In the genomic region with DNA sequence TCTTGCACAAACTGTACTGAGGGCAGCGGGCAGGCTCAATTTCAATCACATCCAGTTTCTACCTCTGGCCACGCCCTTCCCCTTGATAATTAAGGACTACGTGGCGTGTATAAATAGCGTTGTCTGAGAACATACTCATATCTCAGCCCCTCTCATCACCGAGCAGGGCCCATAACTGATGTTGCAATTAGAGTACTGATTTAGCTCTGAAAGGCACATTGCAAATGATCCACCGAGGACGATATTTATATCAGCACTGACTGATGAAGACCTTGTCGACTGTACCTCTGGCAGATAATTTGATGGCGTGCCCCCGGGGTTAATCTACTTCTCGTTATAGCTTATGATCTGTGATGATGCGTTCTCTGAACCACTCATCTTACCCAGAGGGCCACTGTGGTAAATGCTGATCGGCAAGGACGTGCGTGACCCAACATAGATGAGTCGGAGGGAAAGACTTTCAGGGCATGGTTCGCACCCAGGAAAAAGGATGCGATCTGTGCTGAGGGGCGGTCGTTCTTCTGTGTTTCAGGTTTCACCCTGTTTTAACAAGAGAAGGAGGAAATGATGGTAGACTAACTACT, we compare ENCODE assay signal across 37 mouse cellular contexts. TPM values are rescaled to one million over a fixed set of nuclear protein-coding genes. Genes with fewer than 3 reads are reported as not detected.
DNase-seq lines count a peak whose midpoint lies in the region; ATAC-seq and TF ChIP-seq lines count a peak whose summit lies in the region.
"Had no signal": no experiment of that assay in that cellular context is flagged by ENCODE, and none has a peak within 500 bp of the region (broad histone marks: within the 10 kb centered on the region; RNA-seq: fewer than 3 reads in every experiment).

No protein-coding gene starts in this region.

- no peak overlapping the region for H3K9ac ChIP-seq in heart, embryonic 13.5 days
- H3K9ac ChIP-seq in hindbrain, embryonic 13.5 days: no peak overlapping the region
- H3K9ac ChIP-seq: forebrain, embryonic 12.5 days; forebrain, postnatal 0 days; liver, embryonic 13.5 days; midbrain, embryonic 12.5 days had no signal

- no peaks in the 10 kb centered on the region for H3K9me3 ChIP-seq in heart, embryonic 13.5 days
- H3K9me3 ChIP-seq in hindbrain, embryonic 13.5 days: no peaks in the 10 kb centered on the region
- H3K9me3 ChIP-seq in hindbrain, embryonic 10.5 days: no peaks in the 10 kb centered on the region
- H3K9me3 ChIP-seq: forebrain, embryonic 12.5 days; G1E; liver, embryonic 13.5 days; megakaryocyte, embryonic 14.5 days; midbrain, embryonic 12.5 days had no signal

- no peaks in the 10 kb centered on the region for H3K36me3 ChIP-seq in heart, embryonic 13.5 days
- no peaks in the 10 kb centered on the region for H3K36me3 ChIP-seq in hindbrain, embryonic 13.5 days
- no peaks in the 10 kb centered on the region for H3K36me3 ChIP-seq in hindbrain, embryonic 10.5 days
- H3K36me3 ChIP-seq: forebrain, embryonic 12.5 days; G1E; liver, embryonic 13.5 days; midbrain, embryonic 12.5 days had no signal

- WGBS in heart, embryonic 13.5 days: 59% methylated on average over 21 of the region's 21 CpGs
- WGBS in hindbrain, embryonic 13.5 days: 72% methylated on average over 21 of the region's 21 CpGs
- 90% methylated on average over 21 of the region's 21 CpGs for WGBS in hindbrain, embryonic 10.5 days

- no peak for TF ChIP-seq CTCF in gastrocnemius, adult 2 months (IDR thresholded peaks at IDR 0.05)

- peaks cover 6% of the 10 kb centered on the region; the same call in 1 of the 2 replicates for H3K4me1 ChIP-seq in heart, embryonic 13.5 days
- peaks cover 7% of the 10 kb centered on the region; the same call in 1 of the 2 replicates for H3K4me1 ChIP-seq in hindbrain, embryonic 13.5 days (replicated peaks)
- H3K4me1 ChIP-seq in hindbrain, embryonic 10.5 days (replicated peaks): peaks cover 6% of the 10 kb centered on the region; the same call in 1 of the 2 replicates

- DNase-seq in gastrocnemius, adult 2 months: peak; percentile 73
- no peak for DNase-seq in gastrocnemius, postnatal 36 days
- DNase-seq in heart, postnatal 25 days (ENCODE audit: low spot score): no peak
- DNase-seq in hindbrain, embryonic 10.5 days (ENCODE audit: low spot score): no peak
- peak; percentile 85 for DNase-seq in skeletal muscle tissue, adult 2 months (ENCODE audit: low read depth, low spot score)
- DNase-seq: adrenal gland, adult 8-10 months; cerebellum, adult 2 months; cerebellum, postnatal 14 days; forebrain, postnatal 0 days; heart, adult 18-20 months; kidney, adult 9 months; kidney, postnatal 10 days; layer of hippocampus, postnatal 36 days; left cerebral cortex, postnatal 4 days; liver, embryonic 13.5 days; lung, adult 18-20 months; lung, postnatal 4 days; right cerebral cortex, adult 18-20 months; thymus, adult 18-20 months; thymus, postnatal 25 days had no signal

- H3K4me3 ChIP-seq in gastrocnemius, adult 2 months: peak overlapping the region; percentile 15; the same call in 1 of the 2 replicates
- no peak overlapping the region for H3K4me3 ChIP-seq in heart, embryonic 13.5 days
- H3K4me3 ChIP-seq in hindbrain, embryonic 13.5 days: no peak overlapping the region
- H3K4me3 ChIP-seq in hindbrain, embryonic 10.5 days: no peak overlapping the region
- H3K4me3 ChIP-seq: forebrain, embryonic 12.5 days; liver, embryonic 13.5 days; megakaryocyte, embryonic 14.5 days; midbrain, embryonic 12.5 days had no signal

- peak overlapping the region; percentile 12; the same call in 1 of the 2 replicates for H3K4me2 ChIP-seq in heart, embryonic 13.5 days
- H3K4me2 ChIP-seq in hindbrain, embryonic 13.5 days: no peak overlapping the region
- H3K4me2 ChIP-seq: forebrain, embryonic 12.5 days; liver, embryonic 13.5 days; midbrain, embryonic 12.5 days had no signal

- H3K27ac ChIP-seq in gastrocnemius, adult 2 months: peak overlapping the region; percentile 81
- H3K27ac ChIP-seq in heart, embryonic 13.5 days (replicated peaks): no peak overlapping the region
- H3K27ac ChIP-seq in hindbrain, embryonic 13.5 days: no peak overlapping the region
- no peak overlapping the region for H3K27ac ChIP-seq in hindbrain, embryonic 10.5 days
- H3K27ac ChIP-seq: forebrain, embryonic 12.5 days; liver, embryonic 13.5 days; midbrain, embryonic 12.5 days; stomach, postnatal 0 days had no signal

- H3K27me3 ChIP-seq in heart, embryonic 13.5 days (replicated peaks): no peaks in the 10 kb centered on the region
- H3K27me3 ChIP-seq in hindbrain, embryonic 13.5 days: no peaks in the 10 kb centered on the region
- no peaks in the 10 kb centered on the region for H3K27me3 ChIP-seq in hindbrain, embryonic 10.5 days (ENCODE audit: insufficient read depth, poor library complexity, severe bottlenecking)
- H3K27me3 ChIP-seq: forebrain, embryonic 12.5 days; liver, embryonic 13.5 days; midbrain, embryonic 12.5 days had no signal

- no peak for ATAC-seq in heart, embryonic 13.5 days (ENCODE audit: extremely low read depth, insufficient number of reproducible peaks, low FRiP score, low TSS enrichment)
- ATAC-seq in hindbrain, embryonic 13.5 days (ENCODE audit: low FRiP score): peak; percentile 41; the same call in 1 of the 2 replicates
- ATAC-seq: forebrain, postnatal 0 days; intestine, postnatal 0 days; lung, postnatal 0 days had no signal

- intact Hi-C loops in gastrocnemius, adult 2 months (cut with DNase I): no loop called here
- intact Hi-C loops in gastrocnemius, postnatal 36 days (cut with DNase I): no loop called here
- intact Hi-C loops in heart, postnatal 25 days (cut with DNase I): no loop called here

RNA-seq across cellular contexts. Expression of a gene that starts 14.4 kb away (rescaled TPM):
- total RNA-seq in gastrocnemius, adult 2 months (2021): not detected
- total RNA-seq in gastrocnemius, postnatal 36 days (2021): not detected
- not detected in 2 replicates for polyA plus RNA-seq in heart, embryonic 13.5 days (2015; fragmentation: Nextera tagmentation; extraction: Ambion mirVana)
- not detected for total RNA-seq in heart, postnatal 25 days (2021)
- polyA plus RNA-seq in hindbrain, embryonic 13.5 days (2015; fragmentation: Nextera tagmentation; extraction: Ambion mirVana): not detected in 2 replicates
- polyA plus RNA-seq in hindbrain, embryonic 10.5 days (2016; fragmentation: Nextera tagmentation; extraction: Ambion mirVana): not detected in 2 replicates
- total RNA-seq: adrenal gland, postnatal 4 days; forebrain, postnatal 0 days; heart, adult 18-20 months; layer of hippocampus, postnatal 36 days; left cerebral cortex, postnatal 4 days; midbrain, postnatal 0 days had no signal
- polyA plus RNA-seq: cortical plate, adult 2 months; embryonic facial prominence, embryonic 14.5 days; forebrain, embryonic 12.5 days; forebrain, postnatal 0 days; G1E; hindbrain, embryonic 11.5 days; intestine, postnatal 0 days; large intestine, adult 2 months; limb, embryonic 14.5 days; liver, embryonic 13.5 days; lung, postnatal 0 days; midbrain, embryonic 12.5 days; midbrain, postnatal 0 days; spleen, adult 2 months; stomach, postnatal 0 days had no signal

Comparison
In these comparisons a context has a peak if more than half of its experiments do, and no peak if none do; other contexts are left out.
1. DNase-seq: peak in gastrocnemius, adult 2 months (single experiment) and skeletal muscle tissue, adult 2 months (single experiment); none in gastrocnemius, postnatal 36 days (0 of 2), heart, postnatal 25 days (single experiment) and hindbrain, embryonic 10.5 days (single experiment).